Mouse (Mus musculus) thymus, adult 2 months (tissue): ENCODE data around the gene 4931429L15Rik.

Source experiments
- CTCF ChIP-seq: fragments of 200-500 bp; IDR thresholded peaks from 2 replicates; pipeline ENCODE4 v1.5.1; 2012; ENCODE audit warnings: mild to moderate bottlenecking, control low read depth, low read length, moderate library complexity, borderline replicate concordance; ENCODE audit not compliant: control insufficient read depth, poor library complexity, insufficient read depth; ENCODE audit errors: extremely low read depth
- POLR2A ChIP-seq: fragments of 200-500 bp; IDR thresholded peaks from 2 replicates; pipeline ENCODE4 v1.6.1; 2012; ENCODE audit warnings: mild to moderate bottlenecking, low read length, control low read depth, moderate library complexity; ENCODE audit not compliant: control insufficient read depth, poor library complexity, insufficient read depth; ENCODE audit errors: extremely low read depth

GRCm38 (mm10) chr9:46270782-46271181, 49.0 kb downstream of the 4931429L15Rik start:
- no peak for TF ChIP-seq POLR2A
- TF ChIP-seq CTCF: no peak
